Mouse (Mus musculus) adrenal gland (tissue): ENCODE data around the gene Vwc2.

Source experiments
- intact Hi-C: fragments of 180-260 bp; cut with DNase I; formaldehyde crosslinking; loops from one replicate; pipeline ENCODE4 v1.15.1; 2025
- long read RNA-seq, 2 experiments: library from polyadenylated mRNA; unstranded; transcript quantifications; one replicate each; pipeline ENCODE4 v2.0.0; 2020; ENCODE audit warnings: borderline replicate concordance in 1 of 2; ENCODE audit not compliant: insufficient replicate concordance in 1 of 2

Vwc2 gene
- long read RNA-seq, experiment 1, partial matches to known transcripts = 5 of 6 reads
- long read RNA-seq, experiment 1, other reads (novel, unspliced or antisense) = 0 of 6 reads
- long read RNA-seq, experiment 2, partial matches to known transcripts = 0 of 1 reads
- long read RNA-seq, experiment 2, other reads (novel, unspliced or antisense) = 1 of 1 reads

DNA sequence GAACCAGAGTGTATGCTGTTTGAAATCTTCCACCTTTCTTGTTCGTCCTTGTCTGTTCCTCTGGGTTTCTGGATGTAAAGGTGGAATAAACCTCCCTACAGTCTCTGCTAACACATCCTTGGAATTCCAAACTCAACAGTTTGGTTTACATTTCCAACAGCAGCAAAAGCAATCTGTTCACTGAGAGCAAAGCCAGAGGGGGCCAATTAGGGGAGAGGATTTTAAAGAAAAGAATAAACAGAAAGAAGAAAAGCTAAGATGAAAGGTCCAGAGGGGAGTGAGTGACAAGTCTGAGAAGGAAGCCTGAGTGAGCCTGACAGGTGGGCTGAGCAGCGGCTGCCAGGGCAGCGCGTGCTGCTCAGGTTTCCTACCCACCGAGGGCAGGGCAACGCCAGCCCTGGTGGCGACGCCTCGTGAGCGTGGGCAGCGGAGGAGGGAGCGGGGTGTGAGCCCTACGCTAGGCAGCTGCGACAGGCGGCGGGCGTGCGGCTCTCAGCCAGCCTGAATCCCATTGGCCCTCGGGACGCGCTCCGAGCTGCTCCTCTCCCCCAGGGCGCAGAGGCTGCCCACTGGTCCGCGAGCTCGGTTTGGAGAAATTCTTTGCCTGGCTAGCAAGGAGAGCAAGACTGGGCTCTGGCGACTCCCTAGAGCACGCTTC lies at the start of gene Vwc2:
Vwc2 (plus strand) TSS at position 648 of the 658 bp plus-strand sequence.
- intact Hi-C loops = no loop called here

GRCm38 (mm10) chr11:11088162-11088756 lies 25.8 kb upstream of the Vwc2 start:
- intact Hi-C loops = no loop called here

GRCm38 (mm10) chr11:11097606-11098005 lies 16.4 kb upstream of the Vwc2 start:
- intact Hi-C loops = no loop called here

DNA sequence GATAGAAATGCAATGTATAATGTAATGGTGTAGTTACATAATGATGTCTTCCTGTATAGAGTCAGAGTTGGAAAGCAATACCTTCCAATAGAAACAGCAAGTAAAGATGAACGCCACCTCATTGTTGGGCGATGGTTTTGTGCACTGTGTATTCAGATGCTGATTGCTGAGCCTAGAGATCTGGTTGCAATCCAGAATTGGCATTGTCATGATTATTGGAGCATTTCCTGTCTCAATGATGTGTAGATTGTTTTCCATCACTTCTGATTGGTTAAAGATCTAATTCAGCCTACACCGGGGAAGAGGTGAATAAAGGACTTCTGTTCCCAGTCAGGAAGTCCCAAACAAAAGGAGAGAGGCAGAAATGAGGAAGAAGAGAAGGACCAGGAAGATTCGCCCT lies 15.7 kb upstream of the Vwc2 start:
- intact Hi-C loops = no loop called here

- intact Hi-C loops = no loop called here
These were observed 15.0 kb upstream of the Vwc2 start for GRCm38 (mm10) chr11:11099011-11099410.

GRCm38 (mm10) chr11:11102182-11102581 lies 11.8 kb upstream of the Vwc2 start:
- intact Hi-C loops = no loop called here

DNA sequence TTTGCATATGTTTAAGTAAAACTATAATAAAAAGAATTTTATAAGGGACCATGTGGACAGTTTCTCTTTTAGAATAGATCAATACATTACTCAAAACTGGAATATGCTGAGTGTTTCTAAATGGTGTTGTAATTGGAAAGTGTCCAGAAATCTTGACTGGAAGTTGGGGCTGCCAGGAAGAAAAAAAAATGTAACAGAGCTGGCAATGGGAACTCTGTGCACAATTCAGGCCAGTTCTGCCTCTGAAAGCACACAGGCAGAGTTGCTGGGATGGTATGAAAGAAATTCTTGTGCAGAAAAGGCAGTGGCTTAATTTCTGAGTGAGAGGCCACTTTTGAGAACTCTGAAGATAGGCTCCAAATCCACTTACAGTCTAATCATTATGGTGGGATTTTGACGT lies 11.4 kb upstream of the Vwc2 start:
- intact Hi-C loops = no loop called here

GRCm38 (mm10) chr11:11108922-11109321 lies 5.1 kb upstream of the Vwc2 start:
- intact Hi-C loops = no loop called here

GRCm38 (mm10) chr11:11114234-11115030 lies 409 bp downstream of the Vwc2 start:
- intact Hi-C loops = no loop called here

DNA sequence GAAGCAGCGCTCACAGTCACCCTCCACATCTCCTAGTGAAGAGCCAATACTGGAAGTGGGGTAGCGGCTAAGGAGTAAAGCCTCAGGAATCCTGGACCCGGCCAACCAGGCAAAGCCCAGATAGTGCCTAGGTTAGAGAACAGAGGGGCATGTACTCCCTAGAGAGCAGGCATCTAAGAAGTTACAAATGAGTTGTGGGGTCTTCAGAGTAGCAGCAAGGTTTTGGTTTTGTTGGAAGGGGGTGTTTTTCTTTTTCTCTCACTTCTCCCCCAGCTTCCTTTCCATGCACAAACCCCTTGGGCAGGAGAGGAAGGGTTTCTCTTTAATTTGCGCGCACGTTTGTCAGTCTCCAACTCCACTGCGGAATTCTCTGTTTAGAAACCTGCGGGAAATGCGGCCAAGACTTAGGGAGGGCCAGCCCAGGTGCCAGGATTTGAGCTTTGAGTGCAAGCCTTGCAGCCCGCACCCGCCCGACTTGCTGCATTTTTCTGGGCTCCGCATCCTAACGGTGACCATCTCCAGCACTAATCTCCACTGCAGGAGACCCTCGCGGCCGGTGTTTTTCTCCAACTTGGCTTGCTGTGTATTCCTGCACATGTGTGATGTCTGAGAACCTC lies 1.1 kb downstream of the Vwc2 start:
- intact Hi-C loops = no loop called here

- intact Hi-C loops = no loop called here
These were observed 1.9 kb downstream of the Vwc2 start for GRCm38 (mm10) chr11:11115648-11116590.

- intact Hi-C loops = no loop called here
These were observed 2.7 kb downstream of the Vwc2 start for GRCm38 (mm10) chr11:11116736-11117135.

DNA sequence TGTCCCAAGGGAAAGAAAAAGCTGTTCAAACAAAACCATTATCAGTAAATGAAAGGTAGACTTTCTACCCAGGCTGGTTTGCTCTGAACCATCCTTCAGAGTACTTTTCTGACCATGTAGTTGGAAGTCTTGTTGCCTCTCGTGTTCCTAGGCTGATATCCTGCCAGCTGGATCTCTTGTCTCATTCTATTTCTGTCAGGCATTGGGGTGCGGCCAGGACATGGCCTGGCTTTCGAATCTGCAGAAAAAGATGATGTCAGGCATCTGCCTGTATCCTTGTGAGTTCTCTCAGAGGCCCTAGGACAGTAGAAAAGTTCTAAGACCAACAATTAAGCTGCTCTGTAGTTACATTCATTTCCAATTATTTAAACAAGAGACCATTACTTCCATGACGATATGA lies 8.8 kb downstream of the Vwc2 start:
- intact Hi-C loops = no loop called here

DNA sequence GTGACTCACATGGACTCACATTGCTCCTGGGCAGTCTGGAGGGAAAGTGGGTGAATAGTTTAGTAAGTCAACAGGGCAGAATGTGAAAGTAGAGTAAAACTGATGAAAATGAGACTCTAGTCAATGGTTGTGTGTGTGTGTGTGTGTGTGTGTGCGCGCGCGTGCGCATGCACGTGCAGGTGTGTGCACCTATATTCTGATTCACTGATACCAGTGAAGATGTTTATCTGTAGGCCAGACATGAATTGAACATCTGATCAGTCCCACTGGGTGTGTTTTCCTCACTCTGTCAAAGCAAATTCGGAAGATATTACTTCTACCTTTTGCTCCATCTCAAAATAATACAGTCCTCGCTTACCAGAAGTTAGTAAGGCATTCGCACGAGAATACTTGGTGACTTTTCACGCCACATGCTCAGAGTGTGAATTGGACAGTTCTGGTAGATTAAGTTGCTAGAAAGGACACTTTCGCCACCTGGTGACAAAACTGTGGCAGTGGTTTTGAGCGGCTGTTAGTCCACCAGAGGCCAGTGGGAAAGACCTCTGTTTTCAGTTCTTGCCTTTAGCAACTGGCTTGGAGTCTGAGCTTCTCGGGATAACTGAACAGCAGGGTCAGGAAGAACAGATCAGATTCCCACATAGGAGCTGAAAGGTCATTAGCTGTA lies 17.5 kb downstream of the Vwc2 start:
- intact Hi-C loops = loop anchor here (5.0 kb wide), 2 partner anchors 1649 to 1814 kb away; no protein-coding TSS in a partner anchor

DNA sequence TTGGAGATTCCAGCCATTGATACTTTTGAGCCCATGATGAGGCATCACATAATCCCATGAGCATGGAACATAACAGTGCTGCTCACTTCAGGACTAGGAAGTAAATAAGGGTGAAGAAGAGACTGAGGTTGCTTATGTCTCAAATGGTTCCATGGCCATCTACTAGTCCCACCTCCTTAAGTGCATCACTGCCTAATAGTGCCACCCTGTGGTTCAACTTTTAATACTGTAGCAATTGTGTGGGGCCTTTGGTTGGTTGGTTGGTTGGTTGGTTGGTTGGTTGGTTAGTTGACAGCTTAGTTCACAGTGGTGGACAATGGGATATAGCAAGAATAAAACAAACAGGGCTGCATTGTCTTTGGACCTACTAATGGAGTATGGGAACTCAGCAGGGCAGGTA lies 26.6 kb downstream of the Vwc2 start:
- intact Hi-C loops = no loop called here

DNA sequence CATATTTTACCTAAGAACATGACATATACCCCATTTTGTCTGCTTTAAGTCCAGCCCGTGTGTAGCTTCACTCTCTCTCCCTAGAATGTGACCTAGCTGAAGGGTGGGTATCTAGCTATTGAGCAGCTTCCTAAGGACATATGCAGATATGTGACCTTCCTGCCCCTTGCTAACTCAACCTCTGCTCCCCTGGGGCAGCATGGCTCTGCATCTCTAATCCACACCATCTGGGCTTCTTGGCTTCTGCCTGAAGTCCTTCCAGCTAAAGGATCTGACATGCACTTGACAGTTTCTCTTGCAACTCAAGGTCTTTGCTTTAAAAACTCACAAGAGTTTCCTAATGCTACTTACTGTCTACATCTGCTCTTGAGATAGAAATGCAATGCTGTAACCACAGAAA lies 38.7 kb downstream of the Vwc2 start:
- intact Hi-C loops = no loop called here

DNA sequence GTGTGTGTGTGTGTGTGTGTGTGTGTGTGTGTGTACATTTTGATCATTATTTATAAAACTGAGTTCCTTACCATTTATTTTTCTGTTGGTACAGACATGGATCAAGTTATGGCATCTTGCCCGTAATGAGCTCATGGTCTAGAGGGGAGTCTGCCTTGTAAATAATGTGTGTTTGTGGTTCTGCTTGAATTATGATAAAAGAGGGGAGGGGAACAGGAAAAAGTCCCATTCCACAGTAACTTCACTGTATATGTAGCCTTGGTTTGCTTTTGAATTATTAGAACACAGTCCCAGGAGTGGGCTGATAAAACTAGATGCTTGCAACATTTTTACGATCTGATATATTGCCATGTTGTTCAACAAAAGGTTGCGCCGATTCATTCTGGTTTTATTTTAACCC lies 57.4 kb downstream of the Vwc2 start:
- intact Hi-C loops = no loop called here

DNA sequence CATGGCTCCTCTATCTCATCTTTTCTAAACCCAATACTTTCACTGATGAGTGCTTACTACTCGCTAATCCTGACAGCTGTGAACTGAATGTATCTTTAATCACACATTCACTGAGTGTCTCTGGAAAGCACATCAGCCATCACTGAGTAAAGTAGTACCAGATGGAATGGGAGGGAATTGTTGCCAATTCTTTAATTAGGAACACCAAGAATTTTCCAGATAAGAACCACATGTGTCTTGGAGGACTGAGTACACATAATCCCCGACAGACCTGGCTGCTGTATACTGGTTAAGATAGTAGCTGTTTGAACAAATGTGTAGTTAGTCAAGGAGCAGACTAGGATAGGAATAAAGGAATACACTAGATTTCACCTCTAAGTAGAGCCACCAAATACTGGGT lies 61.2 kb downstream of the Vwc2 start:
- intact Hi-C loops = no loop called here

DNA sequence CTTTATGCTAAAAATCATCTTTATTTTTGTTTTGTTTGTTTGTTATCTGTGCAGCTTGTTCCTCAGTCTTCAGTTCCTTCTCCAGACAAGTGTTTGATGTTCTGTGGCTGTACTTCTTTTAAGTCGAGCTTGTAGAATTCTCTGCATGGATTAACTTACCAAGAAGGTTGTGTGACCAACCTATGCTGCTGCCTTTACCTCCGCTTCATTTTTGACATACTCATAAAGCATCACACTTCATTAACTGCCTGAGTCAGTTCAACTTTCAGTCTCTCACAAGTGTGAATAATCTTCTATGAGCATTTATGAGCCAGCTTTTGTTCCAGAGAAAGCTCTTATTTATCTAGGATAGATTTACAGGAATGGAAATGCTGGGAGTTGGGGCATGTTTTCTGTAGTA lies 68.7 kb downstream of the Vwc2 start:
- intact Hi-C loops = no loop called here

GRCm38 (mm10) chr11:11223162-11223561 lies 109.1 kb downstream of the Vwc2 start:
- intact Hi-C loops = loop anchor here (5.0 kb wide), 1 partner anchor 1906 kb away; no protein-coding TSS in a partner anchor
